Mouse (Mus musculus) liver, embryonic 14.5 days (tissue): ENCODE data around the gene Knl1. TPM values are rescaled to one million over a fixed set of nuclear protein-coding genes. Genes with fewer than 3 reads are reported as not detected.

ENCODE experiments used
- ATAC-seq: fragments of 200-750 bp; cut with Nextera tagmentation; 2 replicates; pipeline ENCODE4 v1.8.0; 2017; ENCODE audit warnings: moderate number of reproducible peaks, mild to moderate bottlenecking, moderate library complexity; ENCODE audit not compliant: insufficient read depth
- DNase-seq, 3 experiments: peaks; one replicate each; pipeline ENCODE4 v3.0.0-alpha.2; 2012 to 2013; ENCODE audit warnings: low read depth in 3 of 3, low spot score in 3 of 3
- H3K27ac ChIP-seq: fragments of 300-500 bp; sonication (generic); 2 replicates; pipeline ENCODE4 v1.5.1; 2014; ENCODE audit warnings: moderate library complexity, mild to moderate bottlenecking, control low read depth, inconsistent platforms
- H3K27me3 ChIP-seq: fragments of 300-500 bp; sonication (generic); 2 replicates; pipeline ENCODE4 v1.6.1; 2014; ENCODE audit warnings: mild to moderate bottlenecking, low read length, moderate library complexity; ENCODE audit not compliant: control insufficient read depth, insufficient read depth
- H3K36me3 ChIP-seq: fragments of 300-500 bp; sonication (generic); replicated peaks from 2 replicates; pipeline ENCODE4 v1.6.1; 2014; ENCODE audit warnings: low read depth; ENCODE audit not compliant: control insufficient read depth, insufficient read depth
- H3K4me1 ChIP-seq, 2 experiments: fragments of 200-500 bp in 1 of 2; fragments of 300-500 bp in 1 of 2; sonication (generic) in 1 of 2; replicated peaks; 2 replicates each; pipeline ENCODE4 v1.6.1; 2012 to 2014; ENCODE audit warnings: antibody characterized with exemption in 1 of 2, inconsistent platforms in 1 of 2, low read length in 1 of 2; ENCODE audit not compliant: control insufficient read depth in 2 of 2, insufficient read depth in 2 of 2
- H3K4me2 ChIP-seq: fragments of 300-500 bp; sonication (generic); 2 replicates; pipeline ENCODE4 v1.6.1; 2014; ENCODE audit warnings: low read depth, mild to moderate bottlenecking, control low read depth, moderate library complexity
- H3K4me3 ChIP-seq, 2 experiments: fragments of 200-500 bp in 1 of 2; fragments of 300-500 bp in 1 of 2; sonication (generic) in 1 of 2; 2 replicates each; pipeline ENCODE4 v1.5.1; 2012 to 2014; ENCODE audit warnings: low read depth in 2 of 2, low read length in 2 of 2, mild to moderate bottlenecking in 2 of 2, control low read depth in 1 of 2, inconsistent platforms in 1 of 2, moderate library complexity in 1 of 2; ENCODE audit not compliant: insufficient read depth in 1 of 2
- H3K9ac ChIP-seq: fragments of 300-500 bp; sonication (generic); replicated peaks from 2 replicates; pipeline ENCODE4 v1.6.1; 2014; ENCODE audit warnings: mild to moderate bottlenecking, control low read depth, moderate library complexity
- H3K9me3 ChIP-seq: fragments of 300-500 bp; sonication (generic); 2 replicates; pipeline ENCODE4 v1.6.1; 2016; ENCODE audit warnings: low read length, mixed read lengths; ENCODE audit not compliant: control insufficient read depth
- CTCF ChIP-seq: IDR thresholded peaks from 2 replicates; pipeline ENCODE4 v1.5.1; 2016; ENCODE audit warnings: antibody characterized with exemption, low read depth, control low read depth
- EP300 ChIP-seq: IDR thresholded peaks from 2 replicates; pipeline ENCODE4 v1.6.1; 2016; ENCODE audit warnings: antibody characterized with exemption, low read depth
- WGBS: fragments of 180-500 bp; shearing (Covaris S2); extraction: QIAGEN DNeasy Blood & Tissue Kit; methylation state at CpG from one replicate; pipeline ENCODE4 v1.1.7; 2014; ENCODE audit not compliant: insufficient replicate concordance; 5-methylcytosine and 5-hydroxymethylcytosine counted together
- polyA plus RNA-seq, 2 experiments: library from polyadenylated mRNA; depleted of rRNA in 1 of 2; stranded (reverse) in 1 of 2; unstranded in 1 of 2; fragments of >200 nt; fragmentation: Nextera tagmentation in 1 of 2; extraction: Ambion mirVana in 1 of 2; gene quantifications; 2 replicates each; pipeline versions ENCODE4 v1.2.1 to v1.2.3; 2012 to 2014

Gene Knl1
- polyA plus RNA-seq, 2 experiments, result 6.2 to 45.5 TPM

GRCm38 (mm10) chr2:119108554-119108953, 61.6 kb downstream of the Knl1 start:
- DNase-seq (peak; percentile 43 to 48 (median 43)), ATAC-seq (no peak)
- peaks cover 17% of the 10 kb centered on the region for H3K36me3 ChIP-seq
- 69% methylated on average over 4 of the region's 4 CpGs for WGBS
- no peak for TF ChIP-seq CTCF
- TF ChIP-seq EP300, result no peak
- no peak overlapping the region for H3K4me3 ChIP-seq
- H3K9ac ChIP-seq, result no peak overlapping the region
- no peak overlapping the region for H3K27ac ChIP-seq
- no peaks in the 10 kb centered on the region for H3K27me3 ChIP-seq
- H3K4me2 ChIP-seq, result no peak overlapping the region
- H3K4me1 ChIP-seq, result peaks cover 1 to 4% of the 10 kb centered on the region in 2 experiments; a peak in 2 of 4 replicates
- no peaks in the 10 kb centered on the region for H3K9me3 ChIP-seq

GRCm38 (mm10) chr2:119111060-119111459, 64.1 kb downstream of the Knl1 start:
- no peak overlapping the region for H3K4me2 ChIP-seq
- H3K9me3 ChIP-seq, result no peaks in the 10 kb centered on the region
- H3K9ac ChIP-seq, result no peak overlapping the region
- ATAC-seq (no peak), DNase-seq (no peak)
- TF ChIP-seq CTCF, result no peak
- 93% methylated on average over 3 of the region's 3 CpGs for WGBS
- H3K4me1 ChIP-seq, result peaks cover 6 to 8% of the 10 kb centered on the region in 2 experiments; a peak in 3 of 4 replicates
- H3K4me3 ChIP-seq, result no peak overlapping the region
- H3K27ac ChIP-seq, result no peak overlapping the region
- peaks cover 3% of the 10 kb centered on the region for H3K36me3 ChIP-seq
- no peaks in the 10 kb centered on the region for H3K27me3 ChIP-seq

DNA sequence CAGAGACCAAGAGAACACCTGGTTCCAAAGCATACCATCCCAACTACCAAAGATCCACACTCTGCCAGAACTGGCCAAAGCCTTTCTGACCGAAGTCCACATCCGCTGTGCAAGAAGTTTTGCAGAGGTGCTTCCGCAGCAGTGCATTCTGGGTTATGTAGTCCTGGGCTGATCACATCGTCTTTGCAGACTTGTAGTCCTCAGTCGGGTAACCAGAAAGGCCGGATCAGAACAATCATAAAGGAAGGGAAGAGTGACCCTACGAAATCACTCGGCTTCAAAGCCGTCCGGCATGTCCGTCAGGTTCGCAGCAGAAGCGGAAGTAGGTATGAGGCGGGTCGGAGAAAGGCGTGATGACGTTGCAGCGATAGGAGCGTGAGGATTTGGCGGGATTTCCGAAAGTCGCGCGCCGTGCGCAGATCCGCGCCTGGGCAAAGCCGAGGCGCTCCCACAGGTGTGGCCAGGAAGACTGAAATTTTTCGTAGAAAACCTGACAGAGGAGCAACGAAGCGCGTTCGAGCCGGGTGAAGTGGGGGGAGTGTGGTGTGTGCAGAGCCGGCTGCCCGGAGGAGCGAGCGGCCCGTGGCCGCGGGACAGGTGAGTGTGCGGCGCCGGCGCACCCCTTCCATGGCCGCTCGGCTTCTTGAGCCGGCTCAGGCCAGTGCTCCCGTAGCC, 65.7 kb downstream of the Knl1 start, which contains the start of gene Rad51:
TSS of gene Rad51 (plus strand) at position 356 of the 675 bp plus-strand sequence.
- H3K27me3 ChIP-seq, result no peaks in the 10 kb centered on the region
- peaks cover 6 to 8% of the 10 kb centered on the region in 2 experiments; a peak in 3 of 4 replicates for H3K4me1 ChIP-seq
- H3K9me3 ChIP-seq, result no peaks in the 10 kb centered on the region
- peak within 1 kb of the TSS; percentile 61 for H3K27ac ChIP-seq
- H3K9ac ChIP-seq, result peak within 1 kb of the TSS; percentile 89
- ATAC-seq, result peak; percentile 95
- peaks cover 11% of the 10 kb centered on the region for H3K36me3 ChIP-seq
- H3K4me3 ChIP-seq, result peak within 1 kb of the TSS; percentile 98
- H3K4me2 ChIP-seq, result peak within 1 kb of the TSS; percentile 91
- WGBS, result under 1% methylated on average over 51 of the region's 51 CpGs
- TF ChIP-seq CTCF (no peak), EP300 (0 out of 2 replicates have a peak, but pooled peaks have one; percentile 16)
- DNase-seq, result peak; percentile 82 to 86 (median 83)

- peak overlapping the region; percentile 98 for H3K4me3 ChIP-seq
- H3K36me3 ChIP-seq, result peaks cover 18% of the 10 kb centered on the region
- peaks cover 6 to 8% of the 10 kb centered on the region in 2 experiments; a peak in 3 of 4 replicates for H3K4me1 ChIP-seq
- peak overlapping the region; percentile 89 for H3K9ac ChIP-seq
- no peaks in the 10 kb centered on the region for H3K27me3 ChIP-seq
- DNase-seq (peak in 1 of 3 experiments; percentile 17), ATAC-seq (peak; percentile 14; the same call in 1 of the 2 replicates)
- H3K9me3 ChIP-seq, result no peaks in the 10 kb centered on the region
- WGBS, result 9% methylated on average over 20 of the region's 20 CpGs
- H3K4me2 ChIP-seq, result peak overlapping the region; percentile 91
- TF ChIP-seq EP300, result no peak
- TF ChIP-seq CTCF, result no peak; the same call in 1 of the 2 replicates
- peak overlapping the region; percentile 61 for H3K27ac ChIP-seq
Observed at GRCm38 (mm10) chr2:119113121-119113925, 66.4 kb downstream of the Knl1 start.
